Mouse (Mus musculus) CH12.LX (cell line): ENCODE results near the gene Trip12. TPM values are rescaled to one million over a fixed set of nuclear protein-coding genes. Genes with fewer than 3 reads are reported as not detected.

ENCODE experiments used
- DNase-seq: peaks from one replicate; pipeline ENCODE4 v3.0.0-alpha.2; 2013; ENCODE audit errors: extremely low read depth
- H3K27ac ChIP-seq: 2 replicates; pipeline ENCODE4 v1.5.1; 2012; ENCODE audit warnings: low read depth, mild to moderate bottlenecking, control low read depth, moderate library complexity; ENCODE audit not compliant: insufficient read depth
- H3K27me3 ChIP-seq: replicated peaks from 2 replicates; pipeline ENCODE3; 2012; ENCODE audit warnings: inconsistent platforms
- H3K36me3 ChIP-seq, 2 experiments: replicated peaks in 1 of 2; 2 replicates each; pipeline versions ENCODE3 to v1.6.1; 2012; ENCODE audit warnings: inconsistent platforms in 1 of 2, low read length in 1 of 2, mild to moderate bottlenecking in 1 of 2, mixed read lengths in 1 of 2, moderate library complexity in 1 of 2; ENCODE audit not compliant: control insufficient read depth in 1 of 2, insufficient read depth in 1 of 2
- H3K4me1 ChIP-seq, 2 experiments: 2 replicates each; pipeline ENCODE4 v1.6.1; 2012; ENCODE audit warnings: inconsistent platforms in 1 of 2, moderate library complexity in 1 of 2; ENCODE audit not compliant: insufficient read depth in 2 of 2, control insufficient read depth in 1 of 2
- H3K4me2 ChIP-seq: 2 replicates; pipeline ENCODE4 v1.6.1; 2012; ENCODE audit warnings: low read depth, mild to moderate bottlenecking, control low read depth; ENCODE audit not compliant: poor library complexity, insufficient read depth, severe bottlenecking
- H3K4me3 ChIP-seq, 3 experiments: fragments of 150-350 bp in 1 of 3; sonication (generic) in 1 of 3; replicated peaks in 1 of 3; 2 replicates each; pipeline versions ENCODE3 to v1.5.1; 2011 to 2012; ENCODE audit warnings: low read depth in 2 of 3, low read length in 2 of 3, mild to moderate bottlenecking in 2 of 3, moderate library complexity in 2 of 3, control low read depth in 1 of 3, improper control_type of control experiment in 1 of 3, inconsistent platforms in 1 of 3, mixed read lengths in 1 of 3; ENCODE audit not compliant: poor library complexity in 1 of 3
- H3K79me2 ChIP-seq: replicated peaks from 2 replicates; pipeline ENCODE4 v1.6.1; 2012; ENCODE audit warnings: mild to moderate bottlenecking, moderate library complexity; ENCODE audit not compliant: control insufficient read depth, poor library complexity, insufficient read depth, severe bottlenecking; ENCODE audit errors: extremely low read depth
- H3K9ac ChIP-seq: 2 replicates; pipeline ENCODE4 v1.6.1; 2012; ENCODE audit warnings: low read depth, mild to moderate bottlenecking, control low read depth, moderate library complexity; ENCODE audit not compliant: insufficient read depth
- H3K9me3 ChIP-seq: replicated peaks from 2 replicates; pipeline ENCODE3; 2012; ENCODE audit warnings: low read length, inconsistent platforms, mixed read lengths
- CHD1 ChIP-seq: IDR thresholded peaks from 2 replicates; pipeline ENCODE4 v1.6.1; 2012; ENCODE audit warnings: low read depth, low read length, improper control_type of control experiment, inconsistent platforms
- E2F4 ChIP-seq: IDR thresholded peaks from 2 replicates; pipeline ENCODE4 v1.6.1; 2011; ENCODE audit warnings: low read depth, low read length, improper control_type of control experiment; ENCODE audit not compliant: insufficient replicate concordance
- ELF1 ChIP-seq: IDR thresholded peaks from 2 replicates; pipeline ENCODE4 v1.6.1; 2014; ENCODE audit warnings: low read depth, mild to moderate bottlenecking, inconsistent platforms, low read length, improper control_type of control experiment
- GABPA ChIP-seq: IDR thresholded peaks from 2 replicates; pipeline ENCODE4 v1.6.1; 2012; ENCODE audit warnings: low read depth, low read length, improper control_type of control experiment, inconsistent platforms; ENCODE audit not compliant: insufficient replicate concordance
- IRF4 ChIP-seq: IDR thresholded peaks from 2 replicates; pipeline ENCODE4 v1.6.1; 2014; ENCODE audit warnings: low read depth, mild to moderate bottlenecking, inconsistent platforms, low read length, improper control_type of control experiment
- KAT2A ChIP-seq: IDR thresholded peaks from 2 replicates; pipeline ENCODE4 v1.6.1; 2012; ENCODE audit warnings: low read length, improper control_type of control experiment, inconsistent platforms; ENCODE audit not compliant: insufficient replicate concordance
- MAFK ChIP-seq: IDR thresholded peaks from 2 replicates; pipeline ENCODE4 v1.6.1; 2011; ENCODE audit warnings: low read length, improper control_type of control experiment; ENCODE audit not compliant: insufficient replicate concordance
- MXI1 ChIP-seq: IDR thresholded peaks from 2 replicates; pipeline ENCODE4 v1.6.1; 2011; ENCODE audit warnings: mild to moderate bottlenecking, low read depth, low read length, improper control_type of control experiment
- NELFE ChIP-seq: IDR thresholded peaks from 2 replicates; pipeline ENCODE4 v1.6.1; 2011; ENCODE audit warnings: low read depth, low read length, improper control_type of control experiment
- POLR2A ChIP-seq: IDR thresholded peaks from 2 replicates; pipeline ENCODE4 v1.6.1; 2011; ENCODE audit warnings: low read depth, mild to moderate bottlenecking, improper control_type of control experiment, low read length
- POLR2AphosphoS2 ChIP-seq: IDR thresholded peaks from 2 replicates; pipeline ENCODE4 v1.6.1; 2011; ENCODE audit warnings: low read depth, low read length, improper control_type of control experiment
- ZNF384 ChIP-seq: IDR thresholded peaks from 2 replicates; pipeline ENCODE4 v1.6.1; 2012; ENCODE audit warnings: low read depth, low read length, improper control_type of control experiment, inconsistent platforms
- dilution Hi-C: fragments of 300-500 bp; cut with MboI; formaldehyde crosslinking; loops from 2 replicates; pipeline ENCODE4 v1.14.3; 2020; ENCODE audit warnings: low sequenced_read_pairs; ENCODE audit not compliant: extremely low pct_unique_long_range_greater_than_20kb, extremely low pct_ligation_motif_present
- in situ Hi-C: fragments of 300-500 bp; cut with MboI; formaldehyde crosslinking; loops from 3 replicates; pipeline ENCODE4 v1.14.3; 2019; ENCODE audit warnings: low sequenced_read_pairs, low pct_ligation_motif_present, low pct_unique_long_range_greater_than_20kb, mixed read lengths
- polyA plus RNA-seq: library from polyadenylated mRNA; unstranded; fragments of >175 nt; gene quantifications from 2 replicates; pipeline ENCODE4 v1.2.1, GENCODE M21; 2012; ENCODE audit warnings: low read depth; ENCODE audit not compliant: insufficient read length
- total RNA-seq, 2 experiments: library from RNA; depleted of rRNA; stranded (reverse); fragments of 300-350 nt in 1 of 2; fragments of >200 nt in 1 of 2; gene quantifications; 2 replicates each; pipeline ENCODE4 v1.2.3; 2012 to 2014

Trip12 gene
- total and polyA plus RNA-seq, 3 experiments: 75.6 to 93.8 (median 90.2) TPM

- dilution Hi-C loops: no loop called here
Measured at GRCm38 (mm10) chr1:84864645-84865044, 24.3 kb upstream of the Trip12 start.

GRCm38 (mm10) chr1:84861255-84861630 is 20.9 kb upstream of the Trip12 start:
- in situ Hi-C loops: no loop called here
- no peaks in the 10 kb centered on the region for H3K79me2 ChIP-seq
- H3K27me3 ChIP-seq: no peaks in the 10 kb centered on the region
- H3K27ac ChIP-seq: no peak overlapping the region
- no peaks in the 10 kb centered on the region for H3K9me3 ChIP-seq
- dilution Hi-C loops: no loop called here
- no peak overlapping the region for H3K9ac ChIP-seq
- H3K4me3 ChIP-seq: no peak overlapping the region
- no peaks in the 10 kb centered on the region for H3K36me3 ChIP-seq
- no peak for DNase-seq
- peaks cover 0 to 15% of the 10 kb centered on the region in 2 experiments; a peak in 1 of 4 replicates for H3K4me1 ChIP-seq
- no peak overlapping the region for H3K4me2 ChIP-seq
- no peak for TF ChIP-seq NELFE
- no peak for TF ChIP-seq GABPA
- no peak for TF ChIP-seq ZNF384
- TF ChIP-seq MXI1: no peak
- TF ChIP-seq E2F4: no peak
- TF ChIP-seq CHD1: no peak
- TF ChIP-seq, all 38 proteins: peak for 0

More at GRCm38 (mm10) chr1:84864645-84865044, 24.3 kb upstream of the Trip12 start:
- Histone ChIP-seq H3K4me3 (no peak overlapping the region), H3K9me3 (no peaks in the 10 kb centered on the region), H3K4me1 (peaks cover 0 to 29% of the 10 kb centered on the region in 2 experiments; a peak in 2 of 4 replicates), H3K9ac (no peak overlapping the region), H3K27me3 (no peaks in the 10 kb centered on the region), H3K27ac (no peak overlapping the region), H3K4me2 (no peak overlapping the region), H3K79me2 (no peaks in the 10 kb centered on the region), H3K36me3 (no peaks in the 10 kb centered on the region)
- DNase-seq: no peak
- TF ChIP-seq GABPA (no peak), MAFK (no peak), IRF4 (no peak), POLR2A (no peak), MXI1 (no peak), ELF1 (peak; percentile 60), KAT2A (no peak), POLR2AphosphoS2 (no peak)
- in situ Hi-C loops: no loop called here
